In the genomic region with DNA sequence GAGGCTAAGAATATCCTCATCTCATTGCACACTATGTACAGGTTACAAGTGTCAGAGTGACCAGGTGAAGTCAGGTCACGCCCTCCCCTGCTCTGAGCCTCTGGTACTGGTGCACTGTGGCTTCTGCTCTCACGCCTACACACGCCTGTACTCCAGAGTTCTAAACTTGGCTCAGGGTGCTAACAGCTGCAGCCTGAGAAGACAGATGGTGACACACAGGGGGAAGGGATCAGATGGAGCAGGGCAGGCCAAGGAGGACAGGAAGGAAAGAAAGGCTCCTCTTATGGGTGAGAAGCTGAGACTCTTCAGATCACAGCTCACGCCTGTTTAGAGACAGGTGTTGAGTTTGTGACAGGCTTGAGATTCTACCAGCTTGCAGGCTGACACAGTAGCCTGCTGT, we compare ENCODE assay signal across 11 mouse cellular contexts. TPM values are rescaled to one million over a fixed set of nuclear protein-coding genes. Genes with fewer than 3 reads are reported as not detected.
DNase-seq lines count a peak whose midpoint lies in the region; ATAC-seq lines count a peak whose summit lies in the region.
"Had no signal": no experiment of that assay in that cellular context is flagged by ENCODE, and none has a peak within 500 bp of the region (broad histone marks: within the 10 kb centered on the region; RNA-seq: fewer than 3 reads in every experiment).

No protein-coding gene starts in this region.

- H3K27me3 ChIP-seq in embryonic facial prominence, embryonic 12.5 days = no peaks in the 10 kb centered on the region
- no peaks in the 10 kb centered on the region for H3K27me3 ChIP-seq in embryonic facial prominence, embryonic 10.5 days (replicated peaks; ENCODE audit: low read depth, poor library complexity, severe bottlenecking)
- H3K27me3 ChIP-seq: midbrain, embryonic 13.5 days had no signal

- no peak for DNase-seq in embryonic facial prominence, embryonic 10.5 days (ENCODE audit: low spot score)
- DNase-seq in layer of hippocampus, adult 9-11 months = peak; percentile 63
- DNase-seq in layer of hippocampus, postnatal 25 days (ENCODE audit: extremely low spot score in 1 of 2, low spot score in 1 of 2) = no peak
- peak; percentile 42 for DNase-seq in gastrocnemius, postnatal 10 days
- DNase-seq in thymus, postnatal 0 days (ENCODE audit: low spot score) = peak; percentile 84
- DNase-seq in kidney, adult 11 months = no peak
- no peak for DNase-seq in ovary, postnatal 36 days (ENCODE audit: low spot score)
- DNase-seq: lung, embryonic 14.5 days had no signal

- H3K9ac ChIP-seq in embryonic facial prominence, embryonic 12.5 days = 0 out of 2 replicates have a peak overlapping the region, but pooled peaks have one; percentile 5
- H3K9ac ChIP-seq: lung, embryonic 14.5 days; midbrain, embryonic 13.5 days had no signal

- ATAC-seq in embryonic facial prominence, embryonic 12.5 days (ENCODE audit: insufficient number of reproducible peaks, insufficient read depth, low FRiP score, low TSS enrichment) = no peak
- ATAC-seq: inflammation-experienced regulatory T-cells, adult 6 months; midbrain, embryonic 13.5 days had no signal

- H3K36me3 ChIP-seq in embryonic facial prominence, embryonic 12.5 days = peaks cover 7% of the 10 kb centered on the region
- H3K36me3 ChIP-seq in embryonic facial prominence, embryonic 10.5 days (replicated peaks) = peaks cover 35% of the 10 kb centered on the region

- H3K27ac ChIP-seq in embryonic facial prominence, embryonic 12.5 days = no peak overlapping the region
- no peak overlapping the region for H3K27ac ChIP-seq in embryonic facial prominence, embryonic 10.5 days (replicated peaks)
- H3K27ac ChIP-seq: midbrain, embryonic 13.5 days had no signal

- WGBS in embryonic facial prominence, embryonic 12.5 days = 80% methylated on average over 4 of the region's 4 CpGs
- 90% methylated on average over 4 of the region's 4 CpGs for WGBS in embryonic facial prominence, embryonic 10.5 days

- no peak overlapping the region for H3K4me2 ChIP-seq in embryonic facial prominence, embryonic 12.5 days (replicated peaks)
- H3K4me2 ChIP-seq: lung, embryonic 14.5 days; midbrain, embryonic 13.5 days had no signal

- no peaks in the 10 kb centered on the region for H3K9me3 ChIP-seq in embryonic facial prominence, embryonic 12.5 days
- H3K9me3 ChIP-seq in embryonic facial prominence, embryonic 10.5 days = no peaks in the 10 kb centered on the region
- H3K9me3 ChIP-seq: midbrain, embryonic 13.5 days had no signal

- no peaks in the 10 kb centered on the region for H3K4me1 ChIP-seq in embryonic facial prominence, embryonic 12.5 days
- H3K4me1 ChIP-seq in embryonic facial prominence, embryonic 10.5 days = no peaks in the 10 kb centered on the region
- H3K4me1 ChIP-seq: midbrain, embryonic 13.5 days had no signal

- H3K4me3 ChIP-seq in embryonic facial prominence, embryonic 12.5 days = no peak overlapping the region
- no peak overlapping the region for H3K4me3 ChIP-seq in embryonic facial prominence, embryonic 10.5 days
- H3K4me3 ChIP-seq: midbrain, embryonic 13.5 days had no signal

RNA-seq across cellular contexts. Expression of a gene that starts 7.7 kb away (rescaled TPM):
- 26.2 and 27.0 TPM in 2 replicates for polyA plus RNA-seq in embryonic facial prominence, embryonic 12.5 days (2016; fragmentation: Nextera tagmentation; extraction: Ambion mirVana)
- 23.4 and 24.2 TPM in 2 replicates for polyA plus RNA-seq in embryonic facial prominence, embryonic 10.5 days (2016; fragmentation: Nextera tagmentation; extraction: Ambion mirVana)
- total RNA-seq in layer of hippocampus, postnatal 25 days (2021) = 10 to 100 TPM; 11.2 to 15.8 TPM
- 10 to 100 TPM; 31.0 to 33.5 TPM for total RNA-seq in gastrocnemius, postnatal 10 days (2021)
- polyA plus RNA-seq in thymus, postnatal 0 days (2015; fragmentation: Nextera tagmentation; extraction: Ambion mirVana) = 34.1 and 34.4 TPM in 2 replicates

RNA-seq across cellular contexts. Expression of a gene that starts 11.6 kb away (rescaled TPM):
- 200 and 202 TPM in 2 replicates for polyA plus RNA-seq in embryonic facial prominence, embryonic 12.5 days (2016; fragmentation: Nextera tagmentation; extraction: Ambion mirVana)
- polyA plus RNA-seq in embryonic facial prominence, embryonic 10.5 days (2016; fragmentation: Nextera tagmentation; extraction: Ambion mirVana) = 172 and 192 TPM in 2 replicates
- total RNA-seq in layer of hippocampus, postnatal 25 days (2021) = 100 to 1,000 TPM; 172 to 174 TPM
- 10 to 100 TPM; 37.0 to 42.8 TPM for total RNA-seq in gastrocnemius, postnatal 10 days (2021)
- 152 and 161 TPM in 2 replicates for polyA plus RNA-seq in thymus, postnatal 0 days (2015; fragmentation: Nextera tagmentation; extraction: Ambion mirVana)

Comparison
In these comparisons a context has a peak if more than half of its experiments do, and no peak if none do; other contexts are left out.
1. DNase-seq: peak in layer of hippocampus, adult 9-11 months (single experiment), gastrocnemius, postnatal 10 days (single experiment) and thymus, postnatal 0 days (single experiment); none in embryonic facial prominence, embryonic 10.5 days (single experiment), layer of hippocampus, postnatal 25 days (0 of 2), kidney, adult 11 months (single experiment) and ovary, postnatal 36 days (single experiment).